Mouse (Mus musculus) bone marrow, adult 2 months (tissue): ENCODE results near the gene Mrpl45. TPM values are rescaled to one million over a fixed set of nuclear protein-coding genes. Genes with fewer than 3 reads are reported as not detected.

Experiments used
- H3K27ac ChIP-seq: fragments of 200-500 bp; 2 replicates; pipeline ENCODE4 v1.5.1; 2012; ENCODE audit warnings: low read depth, mild to moderate bottlenecking, control low read depth, inconsistent platforms, low read length; ENCODE audit not compliant: control insufficient read depth, poor library complexity, insufficient read depth
- H3K4me1 ChIP-seq: fragments of 200-500 bp; 2 replicates; pipeline ENCODE4 v1.6.1; 2011; ENCODE audit warnings: low read length; ENCODE audit not compliant: control insufficient read depth, insufficient read depth
- H3K4me3 ChIP-seq: fragments of 200-500 bp; replicated peaks from 2 replicates; pipeline ENCODE3; 2011; ENCODE audit warnings: mild to moderate bottlenecking, low read depth, low read length, control low read depth; ENCODE audit not compliant: control insufficient read depth
- CTCF ChIP-seq: fragments of 200-500 bp; IDR thresholded peaks from 2 replicates; pipeline ENCODE4 v1.5.1; 2011; ENCODE audit warnings: low read length, control low read depth; ENCODE audit not compliant: control insufficient read depth, insufficient read depth
- POLR2A ChIP-seq: fragments of 200-500 bp; IDR thresholded peaks from 2 replicates; pipeline ENCODE4 v1.6.1; 2011; ENCODE audit warnings: low read depth, mild to moderate bottlenecking, control low read depth, low read length, borderline replicate concordance; ENCODE audit not compliant: control insufficient read depth
- WGBS: fragments of 180-500 bp; shearing (Covaris S2); methylation state at CpG from one replicate; pipeline ENCODE4 v1.1.7; 2018; 5-methylcytosine and 5-hydroxymethylcytosine counted together
- polyA plus RNA-seq: library from polyadenylated mRNA; stranded (reverse); fragments of >200 nt; gene quantifications from 2 replicates; pipeline ENCODE4 v1.2.4, GENCODE M21; 2011; ENCODE audit warnings: low replicate concordance; ENCODE audit not compliant: missing spikeins, insufficient read depth, insufficient read length

Gene Mrpl45
- polyA plus RNA-seq, 1 experiment = 16.9 TPM

GRCm38 (mm10) chr11:97278456-97278855 lies 37.1 kb upstream of the Mrpl45 start:
- 73% methylated on average over 6 of the region's 6 CpGs for WGBS
- TF ChIP-seq POLR2A (no peak), CTCF (no peak)
- Histone ChIP-seq H3K4me3 (no peak overlapping the region), H3K4me1 (peaks cover 1% of the 10 kb centered on the region; the same call in 1 of the 2 replicates), H3K27ac (no peak overlapping the region)

DNA sequence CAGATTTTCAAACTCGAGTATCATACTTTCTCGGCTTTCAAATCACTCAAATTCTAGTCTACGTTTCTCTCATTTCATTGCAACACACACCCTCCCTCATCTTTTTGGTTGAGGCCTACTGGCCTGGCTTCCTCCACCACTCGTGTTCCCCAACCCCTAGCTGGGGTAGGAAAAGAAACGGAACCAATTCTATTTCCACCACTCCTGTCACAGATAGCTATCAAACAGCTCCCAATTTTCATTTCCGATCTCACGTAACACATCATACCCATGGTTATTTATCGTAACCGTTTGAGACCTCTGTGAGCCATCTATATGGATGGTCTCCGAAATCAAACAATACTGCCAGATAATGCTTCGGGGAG lies 36.5 kb upstream of the Mrpl45 start:
- Histone ChIP-seq H3K27ac (no peak overlapping the region; the same call in 1 of the 2 replicates), H3K4me3 (peak overlapping the region; percentile 91), H3K4me1 (peaks cover 1% of the 10 kb centered on the region; the same call in 1 of the 2 replicates)
- no peak for TF ChIP-seq CTCF
- no peak for TF ChIP-seq POLR2A
- WGBS = 4% methylated on average over 11 of the region's 11 CpGs

DNA sequence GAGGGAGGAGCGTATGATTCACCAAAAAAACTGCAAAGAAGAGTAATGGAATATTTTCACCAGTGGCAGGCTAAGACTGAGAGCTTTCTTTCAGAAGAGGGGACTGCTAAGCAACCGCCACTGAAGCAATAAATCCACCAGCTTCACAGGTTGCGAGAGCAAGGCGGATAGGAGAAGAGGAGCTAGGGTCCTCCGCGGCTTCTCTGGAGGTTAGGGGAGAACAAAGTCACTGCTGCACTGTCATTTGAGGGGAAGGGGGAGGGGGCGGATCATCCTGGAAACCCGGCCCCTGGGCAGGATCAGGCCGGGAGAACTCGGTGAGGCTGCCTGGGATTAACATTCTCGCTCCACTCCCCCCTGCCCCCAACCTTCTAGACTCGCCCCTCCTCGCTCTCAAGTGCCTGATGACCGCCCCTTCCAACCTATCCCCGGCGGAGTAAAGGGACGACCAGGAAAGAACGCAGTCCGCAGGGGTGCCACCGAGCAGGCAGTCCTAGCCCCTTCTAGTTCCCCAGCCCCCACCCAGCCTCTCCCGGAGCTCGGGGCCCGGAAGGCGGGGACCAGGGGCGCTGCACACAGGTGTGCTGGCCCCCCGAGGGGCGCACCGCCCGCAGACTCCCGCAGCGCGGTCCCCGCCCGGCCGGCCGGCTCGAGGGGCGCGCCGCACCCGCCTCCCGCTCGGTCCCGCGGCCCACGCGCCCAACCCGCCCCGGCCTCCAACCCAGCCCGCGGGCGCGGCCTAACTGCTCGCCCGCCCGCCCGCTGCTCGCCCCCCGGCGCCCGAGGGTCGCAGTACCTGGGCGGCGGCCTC lies 35.9 kb upstream of the Mrpl45 start:
- Histone ChIP-seq H3K27ac (peak overlapping the region; percentile 97), H3K4me1 (peaks cover 1% of the 10 kb centered on the region; the same call in 1 of the 2 replicates), H3K4me3 (peak overlapping the region; percentile 91)
- WGBS = 1% methylated on average over 63 of the region's 64 CpGs
- TF ChIP-seq CTCF = no peak
- TF ChIP-seq POLR2A = no peak

DNA sequence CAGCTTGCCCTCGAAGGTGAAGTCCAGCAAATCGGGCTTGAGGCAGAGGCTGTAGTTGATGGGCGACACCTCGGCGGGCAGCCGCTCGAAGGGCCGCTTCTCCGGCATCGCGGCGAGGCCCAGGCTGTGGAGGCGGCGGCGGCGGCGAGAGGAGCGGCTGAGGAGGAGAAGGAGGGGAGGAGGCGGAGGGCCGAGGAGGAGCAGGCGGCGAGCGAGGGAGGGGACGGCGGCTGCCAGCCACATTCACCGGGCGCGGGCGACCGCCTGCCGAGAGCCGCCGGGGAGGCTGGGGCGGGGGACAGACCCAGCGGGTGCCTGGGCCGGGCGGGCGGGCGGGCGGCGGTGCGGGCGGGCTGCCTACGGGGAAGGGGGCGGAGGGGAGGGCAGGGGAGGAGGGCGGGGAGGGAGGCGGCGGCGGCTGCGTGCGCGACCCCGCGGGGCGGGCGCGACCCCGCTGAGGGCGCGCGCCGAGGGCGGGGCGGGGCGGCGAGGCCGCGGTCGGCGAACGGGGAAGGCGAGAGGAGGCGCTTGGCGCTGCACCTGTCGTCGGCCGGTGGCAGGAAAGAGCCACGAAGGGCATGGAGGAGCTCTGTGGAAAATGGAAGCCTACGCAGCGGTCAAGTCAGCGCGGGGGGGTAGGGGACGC lies 35.2 kb upstream of the Mrpl45 start, which contains the start of gene Npepps:
Gene Npepps, minus strand, starts transcription at position 423 of the 646 bp plus-strand sequence.
- H3K4me3 ChIP-seq = peak within 1 kb of the TSS; percentile 91
- WGBS = under 1% methylated on average over 49 of the region's 83 CpGs
- H3K27ac ChIP-seq = peak within 1 kb of the TSS; percentile 97
- peaks cover 1% of the 10 kb centered on the region; the same call in 1 of the 2 replicates for H3K4me1 ChIP-seq
- no peak for TF ChIP-seq CTCF
- TF ChIP-seq POLR2A = peak; percentile 81; the same call in 1 of the 2 replicates

DNA sequence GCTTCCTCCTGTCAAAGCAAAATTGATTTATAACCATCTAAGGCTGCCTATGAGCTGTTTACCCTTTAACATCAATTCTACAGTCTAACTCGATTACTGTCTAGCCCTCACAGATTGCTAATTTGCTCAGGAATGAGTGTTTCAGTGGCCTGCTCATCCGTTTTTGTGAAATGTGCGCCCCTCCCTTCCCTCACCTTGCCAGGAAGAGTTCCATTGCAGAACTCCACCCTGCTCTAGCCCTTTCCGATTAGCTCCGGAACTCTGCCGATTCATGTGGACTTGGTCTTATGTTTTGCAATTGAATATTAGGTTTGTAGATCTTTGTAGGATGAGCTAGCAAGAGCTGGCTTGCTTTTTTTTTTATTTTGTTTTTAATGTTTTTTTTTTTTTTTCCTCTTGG lies 33.3 kb upstream of the Mrpl45 start:
- 55% methylated on average over 6 of the region's 6 CpGs for WGBS
- Histone ChIP-seq H3K4me3 (no peak overlapping the region), H3K27ac (no peak overlapping the region), H3K4me1 (peaks cover 1% of the 10 kb centered on the region; the same call in 1 of the 2 replicates)
- TF ChIP-seq CTCF (no peak), POLR2A (no peak)

GRCm38 (mm10) chr11:97284854-97285253 lies 30.7 kb upstream of the Mrpl45 start:
- 50% methylated on average over 4 of the region's 4 CpGs for WGBS
- TF ChIP-seq CTCF (no peak), POLR2A (no peak)
- H3K4me3 ChIP-seq = no peak overlapping the region
- no peaks in the 10 kb centered on the region; the same call in 1 of the 2 replicates for H3K4me1 ChIP-seq
- H3K27ac ChIP-seq = no peak overlapping the region

DNA sequence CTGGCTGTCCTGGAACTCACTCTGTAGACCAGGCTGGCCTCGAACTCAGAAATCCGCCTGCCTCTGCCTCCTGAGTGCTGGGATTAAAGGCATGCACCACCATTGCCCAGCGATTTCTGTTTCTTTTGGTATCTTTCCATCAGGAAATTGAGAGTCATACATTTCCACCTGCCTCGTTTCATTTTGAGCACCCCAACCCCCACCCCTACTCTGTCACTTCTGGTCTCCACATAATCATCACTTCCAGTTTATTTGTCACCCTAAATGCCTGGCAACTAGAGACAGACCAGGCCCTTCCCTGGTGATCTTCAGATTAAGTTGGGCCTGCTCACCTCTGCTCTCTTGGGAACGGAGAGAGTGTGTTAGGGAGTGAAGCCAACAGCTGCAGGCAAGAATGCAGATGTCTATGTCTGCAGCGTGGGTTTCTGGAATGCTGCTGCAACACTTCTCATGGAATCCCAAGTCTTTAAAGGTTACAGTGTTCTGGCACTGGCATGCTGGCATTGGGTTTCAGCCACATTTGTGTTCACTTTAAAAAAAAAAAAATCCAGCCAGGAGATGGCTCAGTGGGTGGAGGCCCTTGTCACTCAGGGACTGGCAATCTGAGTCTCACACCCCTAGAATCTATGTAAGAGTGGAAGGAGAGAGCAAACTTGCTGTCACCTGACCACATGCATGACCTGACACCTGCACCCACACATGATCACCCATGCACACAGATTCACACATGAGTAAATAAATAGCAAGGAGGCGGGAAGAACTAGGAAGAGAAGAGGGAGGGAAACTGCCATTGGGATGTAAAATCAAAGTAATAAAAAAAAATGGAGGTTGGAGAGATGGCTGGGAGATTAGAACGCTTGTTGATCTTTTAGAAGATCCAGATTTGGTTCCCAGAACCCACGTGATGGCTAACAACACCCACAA lies 29.4 kb upstream of the Mrpl45 start:
- Histone ChIP-seq H3K4me1 (no peaks in the 10 kb centered on the region), H3K4me3 (no peak overlapping the region), H3K27ac (no peak overlapping the region)
- 67% methylated on average over 9 of the region's 9 CpGs for WGBS
- no peak for TF ChIP-seq CTCF
- no peak for TF ChIP-seq POLR2A
